Mouse (Mus musculus): Measurements from ENCODE around the gene Cwf19l1.

- no peak for TF ChIP-seq TCF12 (IDR thresholded peaks at IDR 0.05; ENCODE audit: insufficient read depth, poor library complexity, severe bottlenecking)
- no peak for TF ChIP-seq POLR2A (IDR thresholded peaks at IDR 0.05; ENCODE audit: insufficient read length, low read depth)
- no peak for TF ChIP-seq MAX (IDR thresholded peaks at IDR 0.05; ENCODE audit: low read depth)
- no peak for TF ChIP-seq CEBPB (IDR thresholded peaks at IDR 0.05; ENCODE audit: insufficient read depth, poor library complexity, severe bottlenecking)
Observed at GRCm38 (mm10) chr19:44161515-44161914, 25.8 kb upstream of the Cwf19l1 start.

All from myocyte (in vitro differentiated cells).